Mouse (Mus musculus): ENCODE measurements around the gene Ppp1r21. TPM values are rescaled to one million over a fixed set of nuclear protein-coding genes. Genes with fewer than 3 reads are reported as not detected.

Gene Ppp1r21
- polyA plus RNA-seq, 1 experiment = 82.2 TPM

DNA sequence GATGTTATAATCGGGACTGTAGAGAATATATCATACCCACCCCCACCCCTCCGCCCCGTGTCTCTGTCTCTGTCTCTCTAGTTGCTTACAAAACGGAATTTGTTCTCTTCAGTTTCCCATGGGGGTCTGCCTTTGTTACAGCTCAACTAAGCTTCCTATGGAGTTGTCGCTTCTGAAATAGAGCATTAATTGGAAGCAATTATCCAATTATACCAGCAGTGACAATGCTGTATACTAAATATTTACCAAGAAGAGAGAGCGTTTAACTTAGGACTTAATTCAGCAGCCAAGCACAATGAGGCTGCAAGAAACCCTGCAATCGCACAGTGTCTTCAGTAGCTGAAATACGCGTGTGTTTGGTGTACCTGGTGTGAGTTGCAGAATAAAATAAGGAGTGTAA lies 36.4 kb upstream of the Ppp1r21 start:
- Histone ChIP-seq H3K4me3 (ENCODE audit: insufficient read depth, low read length) (no peak overlapping the region), H3K27ac (ENCODE audit: insufficient read depth, low read length) (no peak overlapping the region), H3K4me1 (ENCODE audit: control insufficient read depth, insufficient read depth, low read length) (peaks cover 3% of the 10 kb centered on the region; the same call in 1 of the 2 replicates)
- TF ChIP-seq CTCF (IDR thresholded peaks at IDR 0.05; ENCODE audit: extremely low read depth, insufficient read depth, low read length) (no peak), POLR2A (IDR thresholded peaks at IDR 0.05; ENCODE audit: extremely low read depth, insufficient read depth, low read length) (no peak)

- H3K27ac ChIP-seq (ENCODE audit: insufficient read depth, low read length) = no peak overlapping the region
- TF ChIP-seq POLR2A (IDR thresholded peaks at IDR 0.05; ENCODE audit: extremely low read depth, insufficient read depth, low read length) = 0 out of 2 replicates have a peak, but pooled peaks have one; percentile 7
- TF ChIP-seq CTCF (IDR thresholded peaks at IDR 0.05; ENCODE audit: extremely low read depth, insufficient read depth, low read length) = no peak
- H3K4me3 ChIP-seq (ENCODE audit: insufficient read depth, low read length) = 0 out of 2 replicates have a peak overlapping the region, but pooled peaks have one; percentile 1
- H3K4me1 ChIP-seq (ENCODE audit: control insufficient read depth, insufficient read depth, low read length) = peaks cover 3% of the 10 kb centered on the region; the same call in 1 of the 2 replicates
Observed at GRCm38 (mm10) chr17:88494121-88494771, 35.7 kb upstream of the Ppp1r21 start.

DNA sequence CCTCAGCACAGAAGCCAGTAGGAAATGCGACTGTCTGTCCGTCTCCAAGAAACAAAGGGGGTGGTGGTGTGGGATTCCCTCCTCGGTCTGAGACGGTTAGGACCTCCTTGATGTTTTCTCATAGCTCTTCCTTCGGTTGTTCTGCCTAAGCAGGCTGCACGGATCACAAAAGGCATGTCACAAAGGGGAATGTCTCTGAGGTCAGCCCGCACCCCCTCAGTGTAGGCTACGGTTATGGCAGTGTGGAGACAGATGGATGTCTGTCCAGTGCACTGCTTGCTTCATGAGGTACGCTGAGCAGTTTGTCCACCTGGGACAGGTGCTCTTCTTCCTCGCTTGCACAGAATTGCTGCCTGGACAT lies 35.2 kb upstream of the Ppp1r21 start:
- no peak overlapping the region for H3K27ac ChIP-seq (ENCODE audit: insufficient read depth, low read length)
- H3K4me3 ChIP-seq (ENCODE audit: insufficient read depth, low read length) = 0 out of 2 replicates have a peak overlapping the region, but pooled peaks have one; percentile 1
- H3K4me1 ChIP-seq (ENCODE audit: control insufficient read depth, insufficient read depth, low read length) = peaks cover 3% of the 10 kb centered on the region; the same call in 1 of the 2 replicates
- TF ChIP-seq POLR2A (IDR thresholded peaks at IDR 0.05; ENCODE audit: extremely low read depth, insufficient read depth, low read length) (no peak), CTCF (IDR thresholded peaks at IDR 0.05; ENCODE audit: extremely low read depth, insufficient read depth, low read length) (no peak)

- TF ChIP-seq CTCF (IDR thresholded peaks at IDR 0.05; ENCODE audit: extremely low read depth, insufficient read depth, low read length) (no peak), POLR2A (IDR thresholded peaks at IDR 0.05; ENCODE audit: extremely low read depth, insufficient read depth, low read length) (no peak)
- peaks cover 3% of the 10 kb centered on the region; the same call in 1 of the 2 replicates for H3K4me1 ChIP-seq (ENCODE audit: control insufficient read depth, insufficient read depth, low read length)
- no peak overlapping the region for H3K27ac ChIP-seq (ENCODE audit: insufficient read depth, low read length)
- no peak overlapping the region for H3K4me3 ChIP-seq (ENCODE audit: insufficient read depth, low read length)
Observed at GRCm38 (mm10) chr17:88498090-88498682, 31.7 kb upstream of the Ppp1r21 start.

GRCm38 (mm10) chr17:88504056-88504455 lies 25.9 kb upstream of the Ppp1r21 start:
- H3K4me1 ChIP-seq (ENCODE audit: control insufficient read depth, insufficient read depth, low read length) = no peaks in the 10 kb centered on the region
- no peak for TF ChIP-seq POLR2A (IDR thresholded peaks at IDR 0.05; ENCODE audit: extremely low read depth, insufficient read depth, low read length)
- TF ChIP-seq CTCF (IDR thresholded peaks at IDR 0.05; ENCODE audit: extremely low read depth, insufficient read depth, low read length) = no peak
- no peak overlapping the region for H3K27ac ChIP-seq (ENCODE audit: insufficient read depth, low read length)
- no peak overlapping the region for H3K4me3 ChIP-seq (ENCODE audit: insufficient read depth, low read length)

DNA sequence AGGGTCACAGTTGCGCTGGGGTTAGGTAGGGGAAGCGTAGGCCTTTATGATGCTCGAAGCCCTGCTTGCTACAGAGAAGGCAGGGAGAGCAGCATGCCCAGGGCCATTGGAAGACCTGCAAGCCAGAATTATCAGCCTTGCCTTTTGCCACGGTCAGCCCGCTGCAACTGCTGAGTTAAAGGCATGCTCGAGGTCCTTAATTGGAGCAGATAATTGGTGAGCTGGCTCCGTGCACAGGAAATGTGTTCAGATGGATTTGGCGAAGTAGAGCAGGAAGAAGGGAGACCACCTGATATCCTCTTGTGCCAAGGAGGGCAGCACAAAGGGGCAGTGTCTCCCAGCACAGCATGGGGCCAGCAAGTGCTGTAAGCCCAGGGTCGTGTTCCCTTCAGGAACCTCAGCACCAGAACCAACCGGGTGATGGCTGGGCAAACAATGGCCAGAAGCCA lies 24.6 kb upstream of the Ppp1r21 start:
- no peak overlapping the region for H3K4me3 ChIP-seq (ENCODE audit: insufficient read depth, low read length)
- H3K27ac ChIP-seq (ENCODE audit: insufficient read depth, low read length) = no peak overlapping the region
- no peaks in the 10 kb centered on the region for H3K4me1 ChIP-seq (ENCODE audit: control insufficient read depth, insufficient read depth, low read length)
- TF ChIP-seq POLR2A (IDR thresholded peaks at IDR 0.05; ENCODE audit: extremely low read depth, insufficient read depth, low read length) = no peak
- TF ChIP-seq CTCF (IDR thresholded peaks at IDR 0.05; ENCODE audit: extremely low read depth, insufficient read depth, low read length) = no peak

- Histone ChIP-seq H3K27ac (ENCODE audit: insufficient read depth, low read length) (no peak overlapping the region), H3K4me3 (ENCODE audit: insufficient read depth, low read length) (no peak overlapping the region), H3K4me1 (ENCODE audit: control insufficient read depth, insufficient read depth, low read length) (no peaks in the 10 kb centered on the region)
- TF ChIP-seq CTCF (IDR thresholded peaks at IDR 0.05; ENCODE audit: extremely low read depth, insufficient read depth, low read length) = no peak
- TF ChIP-seq POLR2A (IDR thresholded peaks at IDR 0.05; ENCODE audit: extremely low read depth, insufficient read depth, low read length) = no peak
Observed at GRCm38 (mm10) chr17:88505941-88506340, 24.0 kb upstream of the Ppp1r21 start.

GRCm38 (mm10) chr17:88507376-88507775 lies 22.5 kb upstream of the Ppp1r21 start:
- no peaks in the 10 kb centered on the region for H3K4me1 ChIP-seq (ENCODE audit: control insufficient read depth, insufficient read depth, low read length)
- no peak for TF ChIP-seq POLR2A (IDR thresholded peaks at IDR 0.05; ENCODE audit: extremely low read depth, insufficient read depth, low read length)
- no peak for TF ChIP-seq CTCF (IDR thresholded peaks at IDR 0.05; ENCODE audit: extremely low read depth, insufficient read depth, low read length)
- no peak overlapping the region for H3K27ac ChIP-seq (ENCODE audit: insufficient read depth, low read length)
- no peak overlapping the region for H3K4me3 ChIP-seq (ENCODE audit: insufficient read depth, low read length)

- no peak for TF ChIP-seq POLR2A (IDR thresholded peaks at IDR 0.05; ENCODE audit: extremely low read depth, insufficient read depth, low read length)
- no peak for TF ChIP-seq CTCF (IDR thresholded peaks at IDR 0.05; ENCODE audit: extremely low read depth, insufficient read depth, low read length)
- no peaks in the 10 kb centered on the region for H3K4me1 ChIP-seq (ENCODE audit: control insufficient read depth, insufficient read depth, low read length)
- no peak overlapping the region for H3K27ac ChIP-seq (ENCODE audit: insufficient read depth, low read length)
- no peak overlapping the region for H3K4me3 ChIP-seq (ENCODE audit: insufficient read depth, low read length)
Observed at GRCm38 (mm10) chr17:88508846-88509508, 20.9 kb upstream of the Ppp1r21 start.
